Mouse (Mus musculus) lung, postnatal 36 days (tissue): ENCODE data around the gene Lrrc7.

Source experiments
- DNase-seq: peaks from one replicate; pipeline ENCODE4 v3.0.0; 2022; ENCODE audit warnings: mixed read lengths

Lrrc7 gene

DNA sequence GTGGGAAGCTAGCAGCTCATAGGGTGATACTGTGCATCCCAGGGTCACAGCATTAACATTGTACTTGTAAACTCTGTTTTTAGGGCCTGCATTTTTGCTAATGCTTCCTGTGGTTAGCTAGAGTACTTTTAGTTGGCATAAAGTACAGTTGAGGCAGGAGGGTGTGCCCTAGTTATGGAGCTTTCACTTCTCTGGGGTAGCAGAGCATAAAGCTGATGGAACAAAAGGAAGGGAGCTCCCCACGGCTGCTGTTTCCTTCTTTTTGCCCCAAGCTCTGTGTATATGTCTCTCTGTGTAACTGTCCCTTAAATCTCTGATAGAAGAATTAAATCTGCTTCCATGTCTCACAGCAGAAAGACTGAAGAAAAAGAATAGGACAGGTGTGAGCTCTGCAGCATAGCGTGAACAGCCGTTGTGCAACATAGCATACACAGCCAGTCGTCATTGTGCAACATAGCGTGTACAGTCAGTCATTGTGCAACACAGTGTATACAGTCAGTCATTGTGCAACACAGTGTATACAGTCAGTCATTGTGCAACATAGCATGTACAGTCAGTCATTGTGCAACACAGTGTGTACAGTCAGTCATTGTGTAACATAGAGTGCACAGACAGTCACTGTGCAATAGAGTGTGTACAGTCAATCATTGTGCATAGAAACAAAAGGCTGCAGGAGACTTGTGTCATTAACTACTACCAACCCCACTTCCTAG, 500.1 kb downstream of the Lrrc7 start:
- DNase-seq: peak; percentile 7

GRCm38 (mm10) chr3:158060621-158061291, 501.3 kb downstream of the Lrrc7 start:
- no peak for DNase-seq

GRCm38 (mm10) chr3:158049508-158049907, 512.5 kb downstream of the Lrrc7 start:
- DNase-seq: no peak

DNA sequence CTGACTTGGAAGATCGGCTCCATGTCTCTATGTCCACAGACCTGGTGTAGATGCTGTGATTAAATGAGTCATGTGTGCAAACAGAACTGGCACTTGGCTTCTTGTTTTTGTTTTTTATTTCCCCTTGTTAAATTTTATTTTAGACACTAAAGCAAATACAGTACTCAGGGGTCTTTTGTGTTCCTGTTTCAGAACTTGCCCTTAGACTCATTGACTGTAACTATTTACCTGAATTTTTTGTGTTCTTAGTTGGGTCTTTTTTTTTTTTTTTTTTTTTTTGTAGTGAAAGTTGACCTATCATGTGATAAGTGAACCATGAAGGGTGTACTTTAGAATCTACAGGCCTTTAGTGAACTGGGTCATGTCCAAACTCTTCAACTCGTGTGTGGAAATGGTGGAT, 521.3 kb downstream of the Lrrc7 start:
- DNase-seq: no peak

DNA sequence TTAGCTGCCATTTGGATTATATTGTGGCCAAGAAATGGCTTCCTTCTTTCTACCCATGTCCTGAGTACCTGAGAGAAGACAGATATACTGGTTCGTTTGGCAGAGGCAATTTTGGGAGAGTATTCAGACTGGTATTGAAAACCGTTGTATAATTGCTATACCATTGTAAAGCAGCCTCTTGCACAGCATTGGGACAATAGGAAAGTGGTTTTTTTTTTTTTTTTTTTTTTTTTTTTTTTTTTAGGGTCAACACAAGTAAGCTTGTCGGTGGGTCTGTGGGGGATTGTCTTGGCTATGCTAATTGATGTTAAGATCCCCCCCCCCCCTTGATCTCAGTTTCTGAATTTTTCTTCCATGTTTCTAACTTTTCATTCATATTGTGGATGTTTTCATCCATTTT, 523.9 kb downstream of the Lrrc7 start:
- DNase-seq: no peak

GRCm38 (mm10) chr3:158036329-158036988, 525.6 kb downstream of the Lrrc7 start, which contains the start of the genes Srsf11 and Lrrc40:
Srsf11 (minus strand) TSS chr3:158036639.
Lrrc40 (plus strand) TSS chr3:158036662.
- DNase-seq: peak; percentile 97

- DNase-seq: peak; percentile 13
Measured at GRCm38 (mm10) chr3:158035866-158036265, 526.2 kb downstream of the Lrrc7 start.
